Mouse (Mus musculus): ENCODE measurements at regions not wholly inside any gene's neighbourhood (a gene's known extent, or its start where the extent isn't known, plus 50 kb on each side); places are given as distances from the start of the nearest gene placed in this dataset.

GRCm38 (mm10) chr10:17648077-17648476 is 74.9 kb upstream of the Cited2 start:
- TF ChIP-seq POLR2A (IDR thresholded peaks at IDR 0.05; ENCODE audit: low read depth, low read length): no peak
- TF ChIP-seq CTCF (IDR thresholded peaks at IDR 0.05; ENCODE audit: extremely low read depth, insufficient read depth, insufficient read length, insufficient replicate concordance): no peak
- no peak for DNase-seq (ENCODE audit: low read depth in 1 of 2, low spot score in 2 of 2)
- Histone ChIP-seq H3K4me3 (ENCODE audit: extremely low read depth, insufficient read depth, insufficient read length) (no peak overlapping the region), H3K36me3 (ENCODE audit: control insufficient read depth, insufficient read depth, low read length) (no peaks in the 10 kb centered on the region), H3K4me1 (ENCODE audit: control insufficient read depth, insufficient read depth, insufficient read length) (no peaks in the 10 kb centered on the region), H3K27me3 (ENCODE audit: control insufficient read depth, insufficient read depth, low read length) (no peaks in the 10 kb centered on the region), H3K27ac (ENCODE audit: insufficient read depth, low read length) (no peak overlapping the region)
- 87% methylated on average over 6 of the region's 6 CpGs for WGBS

GRCm38 (mm10) chr10:17650997-17651750 is 71.8 kb upstream of the Cited2 start:
- TF ChIP-seq POLR2A (IDR thresholded peaks at IDR 0.05; ENCODE audit: low read depth, low read length): no peak
- TF ChIP-seq CTCF (IDR thresholded peaks at IDR 0.05; ENCODE audit: extremely low read depth, insufficient read depth, insufficient read length, insufficient replicate concordance): no peak
- no peaks in the 10 kb centered on the region; the same call in 1 of the 2 replicates for H3K4me1 ChIP-seq (ENCODE audit: control insufficient read depth, insufficient read depth, insufficient read length)
- H3K36me3 ChIP-seq (ENCODE audit: control insufficient read depth, insufficient read depth, low read length): no peaks in the 10 kb centered on the region
- no peak overlapping the region for H3K27ac ChIP-seq (ENCODE audit: insufficient read depth, low read length)
- no peak overlapping the region for H3K4me3 ChIP-seq (ENCODE audit: extremely low read depth, insufficient read depth, insufficient read length)
- no peaks in the 10 kb centered on the region for H3K27me3 ChIP-seq (ENCODE audit: control insufficient read depth, insufficient read depth, low read length)
- WGBS: 93% methylated on average over 6 of the region's 6 CpGs
- DNase-seq (ENCODE audit: low read depth in 1 of 2, low spot score in 2 of 2): no peak

GRCm38 (mm10) chr10:17653325-17653724 is 69.7 kb upstream of the Cited2 start:
- DNase-seq (ENCODE audit: low read depth in 1 of 2, low spot score in 2 of 2): no peak
- Histone ChIP-seq H3K4me3 (ENCODE audit: extremely low read depth, insufficient read depth, insufficient read length) (no peak overlapping the region), H3K4me1 (ENCODE audit: control insufficient read depth, insufficient read depth, insufficient read length) (no peaks in the 10 kb centered on the region; the same call in 1 of the 2 replicates), H3K27me3 (ENCODE audit: control insufficient read depth, insufficient read depth, low read length) (no peaks in the 10 kb centered on the region), H3K27ac (ENCODE audit: insufficient read depth, low read length) (no peak overlapping the region), H3K36me3 (ENCODE audit: control insufficient read depth, insufficient read depth, low read length) (no peaks in the 10 kb centered on the region)
- TF ChIP-seq POLR2A (IDR thresholded peaks at IDR 0.05; ENCODE audit: low read depth, low read length): no peak
- no peak for TF ChIP-seq CTCF (IDR thresholded peaks at IDR 0.05; ENCODE audit: extremely low read depth, insufficient read depth, insufficient read length, insufficient replicate concordance)
- 61% methylated on average over 6 of the region's 6 CpGs for WGBS

GRCm38 (mm10) chr10:17653785-17654184 is 69.2 kb upstream of the Cited2 start:
- Histone ChIP-seq H3K4me1 (ENCODE audit: control insufficient read depth, insufficient read depth, insufficient read length) (no peaks in the 10 kb centered on the region; the same call in 1 of the 2 replicates), H3K27ac (ENCODE audit: insufficient read depth, low read length) (no peak overlapping the region), H3K36me3 (ENCODE audit: control insufficient read depth, insufficient read depth, low read length) (no peaks in the 10 kb centered on the region), H3K4me3 (ENCODE audit: extremely low read depth, insufficient read depth, insufficient read length) (no peak overlapping the region), H3K27me3 (ENCODE audit: control insufficient read depth, insufficient read depth, low read length) (no peaks in the 10 kb centered on the region)
- TF ChIP-seq CTCF (IDR thresholded peaks at IDR 0.05; ENCODE audit: extremely low read depth, insufficient read depth, insufficient read length, insufficient replicate concordance) (no peak), POLR2A (IDR thresholded peaks at IDR 0.05; ENCODE audit: low read depth, low read length) (no peak)
- WGBS: 78% methylated on average over 9 of the region's 9 CpGs
- DNase-seq (ENCODE audit: low read depth in 1 of 2, low spot score in 2 of 2): no peak

GRCm38 (mm10) chr10:17654308-17654858 is 68.6 kb upstream of the Cited2 start:
- H3K4me3 ChIP-seq (ENCODE audit: extremely low read depth, insufficient read depth, insufficient read length): no peak overlapping the region
- H3K27me3 ChIP-seq (ENCODE audit: control insufficient read depth, insufficient read depth, low read length): no peaks in the 10 kb centered on the region
- H3K4me1 ChIP-seq (ENCODE audit: control insufficient read depth, insufficient read depth, insufficient read length): no peaks in the 10 kb centered on the region; the same call in 1 of the 2 replicates
- no peaks in the 10 kb centered on the region for H3K36me3 ChIP-seq (ENCODE audit: control insufficient read depth, insufficient read depth, low read length)
- 80% methylated on average over 2 of the region's 2 CpGs for WGBS
- DNase-seq (ENCODE audit: low read depth in 1 of 2, low spot score in 2 of 2): no peak
- no peak overlapping the region for H3K27ac ChIP-seq (ENCODE audit: insufficient read depth, low read length)
- TF ChIP-seq POLR2A (IDR thresholded peaks at IDR 0.05; ENCODE audit: low read depth, low read length) (no peak), CTCF (IDR thresholded peaks at IDR 0.05; ENCODE audit: extremely low read depth, insufficient read depth, insufficient read length, insufficient replicate concordance) (no peak)

- TF ChIP-seq CTCF (IDR thresholded peaks at IDR 0.05; ENCODE audit: extremely low read depth, insufficient read depth, insufficient read length, insufficient replicate concordance) (no peak), POLR2A (IDR thresholded peaks at IDR 0.05; ENCODE audit: low read depth, low read length) (no peak)
- H3K27me3 ChIP-seq (ENCODE audit: control insufficient read depth, insufficient read depth, low read length): no peaks in the 10 kb centered on the region
- peaks cover 1% of the 10 kb centered on the region; the same call in 1 of the 2 replicates for H3K4me1 ChIP-seq (ENCODE audit: control insufficient read depth, insufficient read depth, insufficient read length)
- H3K36me3 ChIP-seq (ENCODE audit: control insufficient read depth, insufficient read depth, low read length): no peaks in the 10 kb centered on the region
- WGBS: 69% methylated on average over 10 of the region's 10 CpGs
- no peak overlapping the region for H3K4me3 ChIP-seq (ENCODE audit: extremely low read depth, insufficient read depth, insufficient read length)
- no peak overlapping the region for H3K27ac ChIP-seq (ENCODE audit: insufficient read depth, low read length)
- DNase-seq (ENCODE audit: low read depth in 1 of 2, low spot score in 2 of 2): no peak
These were observed 67.5 kb upstream of the Cited2 start for GRCm38 (mm10) chr10:17655459-17656051.

All from spleen, adult 2 months (tissue).